Mouse (Mus musculus) neural tube, embryonic 14.5 days (tissue): ENCODE data around the gene Wnt7b. TPM values are rescaled to one million over a fixed set of nuclear protein-coding genes. Genes with fewer than 3 reads are reported as not detected.
A peak's percentile ranks its signal among the peaks of the same experiment; 100 is the strongest.

ENCODE experiments used
- ATAC-seq: fragments of 200-750 bp; cut with Nextera tagmentation; 2 replicates; pipeline ENCODE4 v1.8.0; 2017; ENCODE audit warnings: low read depth, mild to moderate bottlenecking, moderate TSS enrichment, moderate library complexity
- H3K27ac ChIP-seq: fragments of 300-500 bp; sonication (generic); 2 replicates; pipeline ENCODE4 v1.5.1; 2014; ENCODE audit warnings: low read depth, mild to moderate bottlenecking, control low read depth, low read length, moderate library complexity, mixed read lengths
- H3K27me3 ChIP-seq: fragments of 300-500 bp; sonication (generic); 2 replicates; pipeline ENCODE4 v1.6.1; 2014; ENCODE audit warnings: low read length; ENCODE audit not compliant: control insufficient read depth, insufficient read depth
- H3K36me3 ChIP-seq: fragments of 300-500 bp; sonication (generic); 2 replicates; pipeline ENCODE4 v1.6.1; 2014; ENCODE audit warnings: low read length, mixed read lengths; ENCODE audit not compliant: control insufficient read depth, insufficient read depth
- H3K4me1 ChIP-seq: fragments of 300-500 bp; sonication (generic); 2 replicates; pipeline ENCODE4 v1.6.1; 2014; ENCODE audit warnings: low read length; ENCODE audit not compliant: control insufficient read depth, insufficient read depth
- H3K4me2 ChIP-seq: fragments of 300-500 bp; sonication (generic); 2 replicates; pipeline ENCODE4 v1.6.1; 2014; ENCODE audit warnings: mild to moderate bottlenecking, low read depth, low read length, control low read depth
- H3K4me3 ChIP-seq: fragments of 300-500 bp; sonication (generic); 2 replicates; pipeline ENCODE4 v1.5.1; 2014; ENCODE audit warnings: low read depth, low read length, control low read depth, mixed read lengths
- H3K9ac ChIP-seq: fragments of 300-500 bp; sonication (generic); replicated peaks from 2 replicates; pipeline ENCODE4 v1.6.1; 2014; ENCODE audit warnings: low read depth, mild to moderate bottlenecking, control low read depth, low read length, mixed read lengths
- H3K9me3 ChIP-seq: fragments of 300-500 bp; sonication (generic); 2 replicates; pipeline ENCODE4 v1.6.1; 2016; ENCODE audit warnings: low read length; ENCODE audit not compliant: control insufficient read depth
- WGBS: fragments of 180-500 bp; shearing (Covaris S2); extraction: QIAGEN DNeasy Blood & Tissue Kit; methylation state at CpG from one replicate; pipeline ENCODE4 v1.1.7; 2014; 5-methylcytosine and 5-hydroxymethylcytosine counted together
- polyA plus RNA-seq: library from polyadenylated mRNA; unstranded; fragments of >200 nt; fragmentation: Nextera tagmentation; extraction: Ambion mirVana; gene quantifications from 2 replicates; pipeline ENCODE4 v1.2.1, GENCODE M21; 2014

Wnt7b gene
- polyA plus RNA-seq, 1 experiment from 2014 or later: 17.3 TPM

DNA sequence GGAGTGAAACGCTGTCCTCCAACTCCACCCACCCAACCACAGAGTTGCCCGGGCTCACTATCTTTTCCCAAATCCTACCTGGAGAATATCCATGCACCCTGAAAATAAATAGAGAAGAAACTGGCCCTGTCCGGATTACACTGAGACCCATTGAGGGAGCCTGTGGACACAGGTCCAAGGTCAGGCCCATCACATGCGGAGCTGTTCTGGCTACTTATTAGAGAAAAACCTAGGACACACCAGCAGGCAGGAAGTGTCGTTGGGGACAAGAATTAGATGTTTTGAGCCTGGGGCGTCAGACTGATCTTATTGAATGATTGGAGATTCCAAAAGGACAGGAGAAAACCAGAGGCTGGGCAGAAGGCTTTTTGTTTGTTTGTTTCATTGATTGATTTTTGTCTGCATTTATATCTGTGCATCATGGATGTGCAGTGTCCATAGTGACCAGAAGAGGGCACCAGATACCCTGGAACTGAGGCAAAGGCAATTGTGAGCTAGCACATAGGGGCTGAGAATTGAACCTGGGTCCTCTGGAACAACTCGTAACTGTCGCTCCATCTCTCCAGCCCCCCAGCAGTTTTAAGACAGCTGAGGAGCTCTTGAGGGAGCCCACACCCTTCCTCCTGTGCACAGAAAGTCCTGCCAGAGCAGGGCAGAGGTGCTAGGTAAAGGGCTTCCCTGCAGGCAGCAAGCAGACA is 30.5 kb upstream of the Wnt7b start:
- 76% methylated on average over 8 of the region's 8 CpGs for WGBS
- Histone ChIP-seq H3K36me3 (no peaks in the 10 kb centered on the region), H3K27ac (peak overlapping the region; percentile 86), H3K4me1 (peaks cover 18% of the 10 kb centered on the region; the same call in 1 of the 2 replicates), H3K27me3 (0 out of 2 replicates have a peak, but pooled peaks cover 3% of the 10 kb centered on the region), H3K9ac (no peak overlapping the region), H3K4me3 (no peak overlapping the region), H3K9me3 (no peaks in the 10 kb centered on the region), H3K4me2 (no peak overlapping the region)
- no peak; the same call in 1 of the 2 replicates for ATAC-seq

DNA sequence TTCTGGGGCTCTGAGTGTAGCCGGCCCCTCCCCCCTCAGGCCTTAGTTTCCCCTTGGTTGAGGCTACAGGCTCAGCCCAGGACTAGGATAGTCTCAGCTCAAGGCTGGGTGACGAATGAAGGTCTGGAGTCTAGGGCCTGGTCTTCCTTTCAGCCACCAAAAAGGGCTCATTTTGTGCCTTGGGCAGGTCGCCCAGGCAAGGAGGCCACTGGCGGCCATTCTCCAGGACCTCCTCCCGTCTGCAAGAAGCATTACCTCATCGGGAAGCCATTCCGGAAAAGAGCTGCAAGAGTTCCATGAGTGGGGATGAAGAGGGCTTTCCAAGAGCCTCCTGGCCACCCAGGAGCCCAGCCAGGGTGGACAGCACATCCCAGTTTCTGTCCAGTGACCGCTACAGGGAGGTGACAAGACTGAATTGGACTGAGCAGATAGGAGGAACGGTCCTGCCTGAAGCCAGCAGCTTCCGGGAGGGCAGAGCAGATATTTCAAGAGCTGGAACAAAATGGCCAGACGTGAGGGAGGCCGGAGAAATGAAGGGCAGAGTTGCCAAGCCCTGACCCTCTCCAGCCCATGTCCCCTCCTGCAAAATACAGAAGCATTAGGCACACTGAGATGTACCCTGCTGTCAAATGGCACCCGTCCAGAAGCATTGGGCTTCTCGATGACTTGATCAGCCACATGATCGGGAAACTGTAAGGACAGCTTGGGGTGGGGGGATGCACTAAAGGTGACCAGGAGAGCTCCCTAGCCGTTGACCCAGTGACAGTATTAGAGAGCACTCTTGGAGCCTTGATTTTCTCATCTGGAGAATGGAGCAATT is 29.6 kb upstream of the Wnt7b start:
- Histone ChIP-seq H3K27me3 (0 out of 2 replicates have a peak, but pooled peaks cover 3% of the 10 kb centered on the region), H3K36me3 (no peaks in the 10 kb centered on the region), H3K4me1 (peaks cover 18% of the 10 kb centered on the region; the same call in 1 of the 2 replicates), H3K9me3 (no peaks in the 10 kb centered on the region), H3K9ac (no peak overlapping the region; the same call in 1 of the 2 replicates), H3K4me2 (no peak overlapping the region), H3K27ac (peak overlapping the region; percentile 85), H3K4me3 (no peak overlapping the region)
- no peak for ATAC-seq
- WGBS: 70% methylated on average over 16 of the region's 16 CpGs

DNA sequence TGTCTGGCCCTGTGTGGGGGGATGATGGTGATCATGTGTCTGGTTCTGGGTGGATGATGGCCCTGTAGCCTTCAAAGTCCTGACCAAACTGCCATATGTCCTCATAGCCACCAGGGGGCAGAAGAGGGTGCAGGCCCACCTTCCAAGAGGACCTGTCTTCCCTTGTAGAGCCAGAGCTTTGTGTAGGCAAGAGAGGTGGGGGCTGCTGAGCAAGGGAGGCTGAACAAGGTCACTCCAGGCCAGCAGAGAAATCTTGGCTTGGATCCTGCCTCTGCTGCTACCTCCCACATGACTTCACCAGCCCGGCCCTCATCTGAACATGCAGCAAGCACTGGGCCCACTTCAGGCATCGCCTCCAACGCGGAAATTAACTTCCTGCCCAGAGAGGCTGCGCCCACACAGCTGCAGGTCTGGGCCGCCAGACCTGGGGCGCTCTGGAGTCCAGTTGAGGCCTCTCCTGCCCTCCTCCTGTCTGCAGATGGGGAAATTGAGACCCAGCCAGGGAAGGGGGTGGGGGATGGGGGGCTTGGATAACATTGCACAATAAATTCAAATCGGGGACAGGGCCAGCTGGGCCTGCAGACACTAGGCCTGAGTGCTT is 28.4 kb upstream of the Wnt7b start:
- no peak overlapping the region for H3K4me2 ChIP-seq
- H3K9me3 ChIP-seq: no peaks in the 10 kb centered on the region
- H3K27me3 ChIP-seq: 0 out of 2 replicates have a peak, but pooled peaks cover 3% of the 10 kb centered on the region
- H3K9ac ChIP-seq: 0 out of 2 replicates have a peak overlapping the region, but pooled peaks have one; percentile 8
- H3K27ac ChIP-seq: peak overlapping the region; percentile 85
- no peak overlapping the region for H3K4me3 ChIP-seq
- peak; percentile 77 for ATAC-seq
- H3K36me3 ChIP-seq: no peaks in the 10 kb centered on the region
- H3K4me1 ChIP-seq: peaks cover 18% of the 10 kb centered on the region; the same call in 1 of the 2 replicates
- WGBS: 45% methylated on average over 8 of the region's 8 CpGs

DNA sequence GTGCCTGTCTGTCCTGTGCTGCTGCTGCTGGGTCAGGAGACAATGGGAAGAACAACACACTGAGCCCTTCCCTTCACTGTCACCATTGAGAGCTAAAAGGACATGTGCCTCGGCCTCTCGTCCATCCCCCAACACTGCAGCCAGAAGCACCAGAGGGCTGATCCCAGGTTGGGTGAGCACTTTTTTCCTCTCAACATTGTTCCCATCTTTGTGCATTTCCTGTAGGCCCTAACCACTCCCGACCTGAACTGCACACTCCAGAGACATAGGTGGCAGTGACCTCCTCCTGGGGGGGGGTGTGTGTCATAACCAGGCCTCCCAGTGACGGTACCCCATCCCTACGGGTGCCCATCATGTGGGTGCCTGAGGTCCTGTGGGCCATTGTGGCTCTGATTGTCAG is 27.8 kb upstream of the Wnt7b start:
- Histone ChIP-seq H3K27ac (peak overlapping the region; percentile 85), H3K36me3 (no peaks in the 10 kb centered on the region), H3K4me2 (no peak overlapping the region), H3K9me3 (no peaks in the 10 kb centered on the region), H3K9ac (no peak overlapping the region), H3K27me3 (0 out of 2 replicates have a peak, but pooled peaks cover 3% of the 10 kb centered on the region), H3K4me1 (peaks cover 15% of the 10 kb centered on the region; the same call in 1 of the 2 replicates), H3K4me3 (no peak overlapping the region)
- WGBS: 70% methylated on average over 5 of the region's 5 CpGs
- ATAC-seq: no peak

DNA sequence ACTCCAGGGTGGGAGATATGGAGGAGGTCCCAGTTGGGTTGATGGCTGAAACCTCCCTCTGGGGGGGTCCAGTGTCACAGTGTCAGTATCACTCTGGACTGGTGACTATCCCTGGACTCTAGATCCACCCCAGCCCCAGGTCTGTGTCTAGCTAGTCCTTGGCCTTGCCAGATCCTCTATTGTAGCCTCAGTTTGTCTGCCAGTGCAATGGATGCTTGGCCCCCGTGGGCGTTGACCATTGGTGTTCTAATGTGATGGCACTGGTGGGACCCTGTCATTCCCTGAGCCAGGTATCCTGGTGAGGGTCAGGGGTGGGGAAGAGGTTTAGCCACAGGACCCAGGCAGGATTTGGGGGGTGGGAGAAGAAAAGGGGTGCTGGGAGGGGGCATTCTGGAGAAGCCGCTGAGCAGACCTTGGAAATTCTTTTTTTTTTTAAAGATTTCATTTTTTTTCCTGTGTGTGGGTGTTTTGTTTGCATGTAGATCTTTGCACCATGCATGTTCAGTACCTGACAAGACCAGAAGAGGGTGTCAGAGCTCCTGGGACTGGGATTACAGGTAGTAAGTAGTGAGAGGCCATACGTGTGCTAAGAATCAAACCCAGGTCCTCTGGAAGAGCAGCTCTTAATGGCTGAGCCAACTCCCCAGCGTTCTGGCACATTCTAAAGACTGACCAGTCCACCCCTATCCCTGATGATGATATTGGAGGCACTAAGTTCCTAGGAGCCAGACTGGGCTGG is 27.2 kb upstream of the Wnt7b start:
- Histone ChIP-seq H3K27me3 (no peaks in the 10 kb centered on the region), H3K4me1 (peaks cover 13% of the 10 kb centered on the region; the same call in 1 of the 2 replicates), H3K9me3 (no peaks in the 10 kb centered on the region), H3K4me3 (no peak overlapping the region), H3K4me2 (no peak overlapping the region), H3K36me3 (no peaks in the 10 kb centered on the region), H3K9ac (no peak overlapping the region), H3K27ac (no peak overlapping the region; the same call in 1 of the 2 replicates)
- WGBS: 81% methylated on average over 5 of the region's 5 CpGs
- no peak for ATAC-seq

DNA sequence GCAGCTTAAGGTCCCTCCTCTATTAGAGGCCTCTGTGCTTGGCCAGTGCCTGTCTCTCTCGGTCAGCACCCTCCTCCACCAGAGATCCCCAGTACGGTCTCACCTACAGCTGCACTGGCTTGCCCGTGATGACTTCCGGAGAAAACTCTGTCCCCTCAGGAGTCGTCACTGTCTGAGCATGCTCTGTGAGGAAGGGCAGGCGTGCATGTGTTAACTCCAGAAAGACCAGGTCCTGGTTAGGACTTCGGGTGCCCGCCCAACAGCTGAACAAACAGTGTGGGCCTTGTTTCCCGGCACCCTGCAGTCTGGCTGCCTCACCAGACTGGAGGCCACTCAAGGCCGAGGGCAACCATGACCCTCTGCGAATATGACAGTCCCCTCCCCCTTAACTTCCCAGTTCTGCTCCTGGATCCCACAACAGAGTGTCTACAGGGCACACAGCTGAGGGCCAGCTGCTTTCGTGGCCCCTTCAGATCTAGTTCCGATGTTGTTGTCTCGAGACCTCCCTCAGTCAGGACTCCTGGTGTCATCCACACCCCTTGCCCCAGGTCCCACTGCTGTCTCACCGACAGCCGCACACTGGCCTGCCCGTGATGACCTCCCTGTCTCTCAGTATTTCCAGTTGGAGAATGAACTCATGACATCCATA is 23.8 kb upstream of the Wnt7b start:
- no peak overlapping the region for H3K4me2 ChIP-seq
- no peak overlapping the region for H3K4me3 ChIP-seq
- peaks cover 4% of the 10 kb centered on the region; the same call in 1 of the 2 replicates for H3K4me1 ChIP-seq
- H3K36me3 ChIP-seq: no peaks in the 10 kb centered on the region
- H3K27me3 ChIP-seq: no peaks in the 10 kb centered on the region
- no peak overlapping the region for H3K9ac ChIP-seq
- no peaks in the 10 kb centered on the region for H3K9me3 ChIP-seq
- no peak overlapping the region for H3K27ac ChIP-seq
- WGBS: 60% methylated on average over 17 of the region's 17 CpGs
- no peak for ATAC-seq

DNA sequence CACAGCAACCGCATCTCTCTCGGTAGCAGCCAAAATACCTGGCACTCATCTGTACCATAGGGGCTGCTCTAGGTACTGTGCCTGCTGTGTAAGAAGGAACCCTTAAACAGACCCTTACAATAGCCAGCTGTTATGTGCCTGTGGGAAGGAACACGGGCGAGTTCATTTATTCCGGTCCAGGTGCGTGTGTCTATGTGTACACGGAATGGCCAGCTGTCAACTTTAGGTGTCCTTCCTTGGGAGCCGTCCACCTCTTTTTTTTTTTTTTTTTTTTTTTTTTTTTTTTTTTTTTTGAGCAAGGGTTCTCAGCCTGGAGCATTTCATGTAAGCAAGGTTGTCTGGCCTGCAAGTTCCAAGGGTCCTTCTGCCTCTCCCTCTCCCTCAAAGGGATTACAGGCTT is 22.7 kb upstream of the Wnt7b start:
- Histone ChIP-seq H3K4me2 (no peak overlapping the region), H3K9me3 (no peaks in the 10 kb centered on the region), H3K27me3 (no peaks in the 10 kb centered on the region), H3K27ac (no peak overlapping the region), H3K4me1 (peaks cover 7% of the 10 kb centered on the region; the same call in 1 of the 2 replicates), H3K4me3 (no peak overlapping the region), H3K36me3 (no peaks in the 10 kb centered on the region), H3K9ac (no peak overlapping the region)
- WGBS: 89% methylated on average over 8 of the region's 8 CpGs
- ATAC-seq: no peak

DNA sequence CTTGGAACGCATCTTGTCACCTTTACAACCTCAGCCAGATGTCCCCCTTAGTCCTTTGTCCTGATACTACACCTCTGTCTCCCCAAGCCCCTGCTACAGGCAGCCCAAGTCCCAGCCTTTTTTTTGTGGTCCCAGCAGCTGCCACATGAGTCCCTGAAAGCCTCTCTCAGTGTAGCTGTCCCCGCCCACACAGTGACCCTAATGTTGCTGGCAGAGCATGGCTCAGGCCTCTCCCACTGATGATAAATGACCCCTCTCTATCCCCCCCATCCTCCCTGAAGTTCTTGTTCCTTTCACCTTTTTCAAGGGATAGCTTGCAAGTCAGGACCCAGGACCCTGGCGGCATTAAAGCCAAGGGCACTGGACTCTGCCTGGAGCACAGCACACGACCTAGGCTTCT is 22.2 kb upstream of the Wnt7b start:
- Histone ChIP-seq H3K4me3 (no peak overlapping the region), H3K4me2 (no peak overlapping the region), H3K27ac (no peak overlapping the region), H3K4me1 (peaks cover 10% of the 10 kb centered on the region; the same call in 1 of the 2 replicates), H3K9me3 (no peaks in the 10 kb centered on the region), H3K27me3 (no peaks in the 10 kb centered on the region), H3K9ac (no peak overlapping the region), H3K36me3 (no peaks in the 10 kb centered on the region)
- ATAC-seq: no peak
- 70% methylated on average over 4 of the region's 4 CpGs for WGBS
